Mouse (Mus musculus) hindbrain, embryonic 11.5 days (tissue): ENCODE data around the gene Fgfr2. TPM values are rescaled to one million over a fixed set of nuclear protein-coding genes. Genes with fewer than 3 reads are reported as not detected.
A peak's percentile ranks its signal among the peaks of the same experiment; 100 is the strongest.

Source experiments
- ATAC-seq: fragments of 200-750 bp; cut with Nextera tagmentation; 2 replicates; pipeline ENCODE4 v1.8.0; 2017; ENCODE audit warnings: mild to moderate bottlenecking, moderate TSS enrichment, moderate library complexity; ENCODE audit not compliant: low FRiP score
- DNase-seq: peaks from one replicate; pipeline ENCODE4 v3.0.0-alpha.2; 2015; ENCODE audit warnings: low spot score
- H3K27ac ChIP-seq: fragments of 300-500 bp; sonication (generic); 2 replicates; pipeline ENCODE4 v1.5.1; 2014; ENCODE audit warnings: mild to moderate bottlenecking, low read depth, low read length
- H3K27me3 ChIP-seq: fragments of 300-500 bp; sonication (generic); 2 replicates; pipeline ENCODE4 v1.6.1; 2014; ENCODE audit warnings: mild to moderate bottlenecking, low read length, moderate library complexity, mixed read lengths; ENCODE audit not compliant: control insufficient read depth, insufficient read depth
- H3K36me3 ChIP-seq: fragments of 300-500 bp; sonication (generic); 2 replicates; pipeline ENCODE4 v1.6.1; 2014; ENCODE audit warnings: mild to moderate bottlenecking, low read length, moderate library complexity, mixed read lengths; ENCODE audit not compliant: control insufficient read depth, insufficient read depth
- H3K4me1 ChIP-seq: fragments of 300-500 bp; sonication (generic); replicated peaks from 2 replicates; pipeline ENCODE4 v1.6.1; 2014; ENCODE audit warnings: low read length, mixed read lengths; ENCODE audit not compliant: control insufficient read depth, insufficient read depth
- H3K4me2 ChIP-seq: fragments of 300-500 bp; sonication (generic); replicated peaks from 2 replicates; pipeline ENCODE4 v1.6.1; 2014; ENCODE audit warnings: mild to moderate bottlenecking, low read depth, low read length
- H3K4me3 ChIP-seq: fragments of 300-500 bp; sonication (generic); 2 replicates; pipeline ENCODE4 v1.5.1; 2014; ENCODE audit warnings: low read depth, low read length
- H3K9ac ChIP-seq: fragments of 300-500 bp; sonication (generic); 2 replicates; pipeline ENCODE4 v1.6.1; 2014; ENCODE audit warnings: low read depth, low read length
- H3K9me3 ChIP-seq: fragments of 300-500 bp; sonication (generic); 2 replicates; pipeline ENCODE4 v1.6.1; 2016; ENCODE audit warnings: low read length; ENCODE audit not compliant: control insufficient read depth
- WGBS: fragments of 180-500 bp; shearing (Covaris S2); extraction: QIAGEN DNeasy Blood & Tissue Kit; methylation state at CpG from one replicate; pipeline ENCODE4 v1.1.7; 2014; 5-methylcytosine and 5-hydroxymethylcytosine counted together
- polyA plus RNA-seq: library from polyadenylated mRNA; unstranded; fragments of >200 nt; fragmentation: Nextera tagmentation; extraction: Ambion mirVana; gene quantifications from 2 replicates; pipeline ENCODE4 v1.2.1, GENCODE M21; 2014

The Fgfr2 gene
- polyA plus RNA-seq, 1 experiment from 2014 or later = 71.3 TPM

GRCm38 (mm10) chr7:131602106-131602505, 1521.0 kb downstream of the Fgfr2 start:
- Histone ChIP-seq H3K27me3 (peaks cover 21% of the 10 kb centered on the region), H3K4me2 (no peak overlapping the region), H3K4me1 (peaks cover 3% of the 10 kb centered on the region; the same call in 1 of the 2 replicates), H3K36me3 (no peaks in the 10 kb centered on the region), H3K27ac (no peak overlapping the region), H3K9ac (no peak overlapping the region), H3K9me3 (no peaks in the 10 kb centered on the region), H3K4me3 (no peak overlapping the region)
- DNase-seq (no peak), ATAC-seq (no peak)
- 84% methylated on average over 7 of the region's 7 CpGs for WGBS

GRCm38 (mm10) chr7:131598483-131598824, 1524.7 kb downstream of the Fgfr2 start:
- H3K27ac ChIP-seq = peak overlapping the region; percentile 48; the same call in 1 of the 2 replicates
- H3K9me3 ChIP-seq = no peaks in the 10 kb centered on the region
- peaks cover 29% of the 10 kb centered on the region for H3K27me3 ChIP-seq
- no peak; the same call in 1 of the 2 replicates for ATAC-seq
- H3K4me3 ChIP-seq = no peak overlapping the region
- 4% methylated on average over 5 of the region's 5 CpGs for WGBS
- no peaks in the 10 kb centered on the region for H3K36me3 ChIP-seq
- peak; percentile 83 for DNase-seq
- 0 out of 2 replicates have a peak overlapping the region, but pooled peaks have one; percentile 1 for H3K4me2 ChIP-seq
- H3K9ac ChIP-seq = peak overlapping the region; percentile 12; the same call in 1 of the 2 replicates
- H3K4me1 ChIP-seq = peaks cover 3% of the 10 kb centered on the region; the same call in 1 of the 2 replicates

GRCm38 (mm10) chr7:131597779-131598482, 1525.2 kb downstream of the Fgfr2 start:
- Histone ChIP-seq H3K4me3 (no peak overlapping the region), H3K4me2 (peak overlapping the region; percentile 1; the same call in 1 of the 2 replicates), H3K4me1 (peaks cover 3% of the 10 kb centered on the region; the same call in 1 of the 2 replicates), H3K9me3 (no peaks in the 10 kb centered on the region), H3K27me3 (peaks cover 29% of the 10 kb centered on the region), H3K9ac (peak overlapping the region; percentile 12; the same call in 1 of the 2 replicates), H3K27ac (peak overlapping the region; percentile 48; the same call in 1 of the 2 replicates), H3K36me3 (no peaks in the 10 kb centered on the region)
- ATAC-seq (peak; percentile 94), DNase-seq (peak; percentile 85)
- 7% methylated on average over 12 of the region's 12 CpGs for WGBS

- no peak overlapping the region for H3K4me2 ChIP-seq
- H3K36me3 ChIP-seq = no peaks in the 10 kb centered on the region
- no peak overlapping the region for H3K27ac ChIP-seq
- no peak for DNase-seq
- no peaks in the 10 kb centered on the region for H3K27me3 ChIP-seq
- H3K9ac ChIP-seq = no peak overlapping the region
- H3K4me1 ChIP-seq = no peaks in the 10 kb centered on the region
- WGBS = 87% methylated on average over 5 of the region's 5 CpGs
- H3K9me3 ChIP-seq = no peaks in the 10 kb centered on the region
- ATAC-seq = no peak
- H3K4me3 ChIP-seq = no peak overlapping the region
These were observed 1537.6 kb downstream of the Fgfr2 start for GRCm38 (mm10) chr7:131585551-131585950.

GRCm38 (mm10) chr7:131582178-131582577, 1541.0 kb downstream of the Fgfr2 start:
- DNase-seq (no peak), ATAC-seq (no peak)
- H3K36me3 ChIP-seq = no peaks in the 10 kb centered on the region
- 71% methylated on average over 9 of the region's 9 CpGs for WGBS
- H3K27me3 ChIP-seq = no peaks in the 10 kb centered on the region
- no peaks in the 10 kb centered on the region for H3K4me1 ChIP-seq
- no peak overlapping the region for H3K9ac ChIP-seq
- no peak overlapping the region for H3K27ac ChIP-seq
- H3K4me3 ChIP-seq = no peak overlapping the region
- no peak overlapping the region for H3K4me2 ChIP-seq
- H3K9me3 ChIP-seq = no peaks in the 10 kb centered on the region

GRCm38 (mm10) chr7:131575246-131575645, 1547.9 kb downstream of the Fgfr2 start:
- no peak overlapping the region for H3K27ac ChIP-seq
- WGBS = 74% methylated on average over 6 of the region's 6 CpGs
- peaks cover 10% of the 10 kb centered on the region; the same call in 1 of the 2 replicates for H3K36me3 ChIP-seq
- no peaks in the 10 kb centered on the region for H3K9me3 ChIP-seq
- H3K4me1 ChIP-seq = no peaks in the 10 kb centered on the region
- H3K4me3 ChIP-seq = no peak overlapping the region
- no peak overlapping the region for H3K9ac ChIP-seq
- no peaks in the 10 kb centered on the region for H3K27me3 ChIP-seq
- ATAC-seq = no peak
- no peak for DNase-seq
- no peak overlapping the region for H3K4me2 ChIP-seq

GRCm38 (mm10) chr7:131560697-131561042, 1562.5 kb downstream of the Fgfr2 start:
- no peaks in the 10 kb centered on the region for H3K9me3 ChIP-seq
- peaks cover 29% of the 10 kb centered on the region for H3K27me3 ChIP-seq
- H3K27ac ChIP-seq = peak overlapping the region; percentile 86
- H3K4me2 ChIP-seq = peak overlapping the region; percentile 68
- 0 out of 2 replicates have a peak, but pooled peaks cover 1% of the 10 kb centered on the region for H3K4me1 ChIP-seq
- DNase-seq (peak; percentile 81), ATAC-seq (peak; percentile 65)
- H3K4me3 ChIP-seq = peak overlapping the region; percentile 84
- H3K9ac ChIP-seq = peak overlapping the region; percentile 91
- 1% methylated on average over 14 of the region's 14 CpGs for WGBS
- H3K36me3 ChIP-seq = peaks cover 9% of the 10 kb centered on the region; the same call in 1 of the 2 replicates

- ATAC-seq = peak; percentile 90
- H3K4me3 ChIP-seq = peak within 1 kb of the TSS; percentile 84
- under 1% methylated on average over 46 of the region's 51 CpGs for WGBS
These were observed 1563.0 kb downstream of the Fgfr2 start, which contains the start of gene Bub3 for GRCm38 (mm10) chr7:131559986-131560696. Gene Bub3 (plus strand): TSS chr7:131560222.

More at GRCm38 (mm10) chr7:131559986-131560696, 1563.0 kb downstream of the Fgfr2 start, which contains the start of gene Bub3:
- Histone ChIP-seq H3K27ac (peak within 1 kb of the TSS; percentile 86), H3K4me1 (0 out of 2 replicates have a peak, but pooled peaks cover 3% of the 10 kb centered on the region), H3K9me3 (no peaks in the 10 kb centered on the region), H3K9ac (peak within 1 kb of the TSS; percentile 91), H3K27me3 (peaks cover 34% of the 10 kb centered on the region), H3K36me3 (peaks cover 9% of the 10 kb centered on the region; the same call in 1 of the 2 replicates), H3K4me2 (peak within 1 kb of the TSS; percentile 68)
- peak; percentile 91 for DNase-seq
